Mouse (Mus musculus): ENCODE data around the gene Cbr2.
A peak's percentile ranks its signal among the peaks of the same experiment; 100 is the strongest.

Gene Cbr2

GRCm38 (mm10) chr11:120733521-120733920 lies 1.6 kb upstream of the Cbr2 start:
- DNase-seq (ENCODE audit: inconsistent age in 2 of 2, low spot score in 1 of 2), result peak in 1 of 2 experiments; percentile 83

GRCm38 (mm10) chr11:120731395-120731794 lies 519 bp downstream of the Cbr2 start:
- no peak for DNase-seq (ENCODE audit: inconsistent age in 2 of 2, low spot score in 1 of 2)

GRCm38 (mm10) chr11:120730331-120730870 lies 1.5 kb downstream of the Cbr2 start:
- DNase-seq (ENCODE audit: inconsistent age in 2 of 2, low spot score in 1 of 2), result no peak

GRCm38 (mm10) chr11:120729432-120730050 lies 2.4 kb downstream of the Cbr2 start:
- peak in 1 of 2 experiments; percentile 78 for DNase-seq (ENCODE audit: inconsistent age in 2 of 2, low spot score in 1 of 2)

GRCm38 (mm10) chr11:120728530-120729240 lies 3.2 kb downstream of the Cbr2 start:
- DNase-seq (ENCODE audit: inconsistent age in 2 of 2, low spot score in 1 of 2), result no peak

- DNase-seq (ENCODE audit: inconsistent age in 2 of 2, low spot score in 1 of 2), result no peak
These were observed 4.3 kb downstream of the Cbr2 start for GRCm38 (mm10) chr11:120727564-120727963.

GRCm38 (mm10) chr11:120727169-120727527 lies 4.8 kb downstream of the Cbr2 start, which contains the start of gene Dcxr:
Gene Dcxr, minus strand, starts transcription at chr11:120727281.
- peak; percentile 93 to 97 for DNase-seq (ENCODE audit: inconsistent age in 2 of 2, low spot score in 1 of 2)

GRCm38 (mm10) chr11:120726243-120727168 lies 5.4 kb downstream of the Cbr2 start:
- DNase-seq (ENCODE audit: inconsistent age in 2 of 2, low spot score in 1 of 2), result no peak

GRCm38 (mm10) chr11:120723509-120723908 lies 8.4 kb downstream of the Cbr2 start:
- no peak for DNase-seq (ENCODE audit: inconsistent age in 2 of 2, low spot score in 1 of 2)

GRCm38 (mm10) chr11:120722761-120723382 lies 9.0 kb downstream of the Cbr2 start:
- DNase-seq (ENCODE audit: inconsistent age in 2 of 2, low spot score in 1 of 2), result no peak

GRCm38 (mm10) chr11:120722067-120722630 lies 9.8 kb downstream of the Cbr2 start:
- DNase-seq (ENCODE audit: inconsistent age in 2 of 2, low spot score in 1 of 2), result peak in 1 of 2 experiments; percentile 74

GRCm38 (mm10) chr11:120721124-120722066 lies 10.5 kb downstream of the Cbr2 start, which contains the start of gene Rac3:
Gene Rac3, plus strand, starts transcription at chr11:120721470.
- DNase-seq (ENCODE audit: inconsistent age in 2 of 2, low spot score in 1 of 2), result peak; percentile 70 to 88

- DNase-seq (ENCODE audit: inconsistent age in 2 of 2, low spot score in 1 of 2), result peak; percentile 90 to 97
These were observed 11.5 kb downstream of the Cbr2 start for GRCm38 (mm10) chr11:120720450-120720849.

- DNase-seq (ENCODE audit: inconsistent age in 2 of 2, low spot score in 1 of 2), result no peak
These were observed 12.0 kb downstream of the Cbr2 start for GRCm38 (mm10) chr11:120719841-120720376.

GRCm38 (mm10) chr11:120719242-120719641 lies 12.7 kb downstream of the Cbr2 start:
- DNase-seq (ENCODE audit: inconsistent age in 2 of 2, low spot score in 1 of 2), result no peak

- DNase-seq (ENCODE audit: inconsistent age in 2 of 2, low spot score in 1 of 2), result no peak
These were observed 16.8 kb downstream of the Cbr2 start for GRCm38 (mm10) chr11:120715131-120715530.

- peak in 1 of 2 experiments; percentile 50 for DNase-seq (ENCODE audit: inconsistent age in 2 of 2, low spot score in 1 of 2)
These were observed 17.4 kb downstream of the Cbr2 start for GRCm38 (mm10) chr11:120714546-120714945.

- DNase-seq (ENCODE audit: inconsistent age in 2 of 2, low spot score in 1 of 2), result peak; percentile 98 to 99
These were observed 18.1 kb downstream of the Cbr2 start, which contains the start of the genes Cenpx and Lrrc45 for GRCm38 (mm10) chr11:120713580-120714518. Gene Cenpx, minus strand, starts transcription at chr11:120713738. Gene Lrrc45, plus strand, starts transcription at chr11:120713925.

All from adrenal gland, adult (tissue).